ENCODE assay signal across 9 mouse cellular contexts in the genomic region with DNA sequence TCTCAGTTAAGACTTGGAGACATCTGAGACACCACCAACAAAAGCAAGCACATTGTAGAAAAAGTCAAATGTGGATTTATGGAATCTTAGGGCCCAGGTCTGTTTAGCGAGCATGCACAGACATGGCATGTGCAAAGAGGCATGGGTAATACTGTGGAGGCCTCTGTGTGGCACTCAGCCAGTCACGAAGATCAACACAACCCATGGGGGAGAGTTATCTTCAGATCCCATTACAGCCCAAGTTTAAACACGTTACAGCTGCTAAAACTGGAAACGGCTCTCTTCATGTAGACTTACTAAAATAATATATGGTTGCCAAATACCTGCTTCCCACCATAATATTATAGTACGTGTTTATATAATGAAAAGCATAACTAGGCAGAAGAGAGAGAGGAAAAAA.
DNase-seq lines count a peak whose midpoint lies in the region; ATAC-seq lines count a peak whose summit lies in the region.
"Had no signal": no experiment of that assay in that cellular context is flagged by ENCODE, and none has a peak within 500 bp of the region (broad histone marks: within the 10 kb centered on the region; RNA-seq: fewer than 3 reads in every experiment).

No protein-coding gene starts in this region.

- peak overlapping the region; percentile 91 for H3K27ac ChIP-seq in hindbrain, embryonic 13.5 days
- H3K27ac ChIP-seq in hindbrain, embryonic 11.5 days (ENCODE audit: low read depth, low read length) = no peak overlapping the region
- peak overlapping the region; percentile 84 for H3K27ac ChIP-seq in heart, embryonic 16.5 days (ENCODE audit: low read length)
- H3K27ac ChIP-seq in stomach, embryonic 16.5 days (ENCODE audit: low read length) = peak overlapping the region; percentile 87

- DNase-seq in hindbrain, embryonic 11.5 days (ENCODE audit: low spot score) = no peak
- peak; percentile 60 for DNase-seq in retina, postnatal 1 day
- no peak for DNase-seq in retina, embryonic 14.5 days (ENCODE audit: low spot score)
- no peak for DNase-seq in spleen, postnatal 14 days (ENCODE audit: low spot score in 2 of 2)
- no peak for DNase-seq in cerebellum, postnatal 25 days

- H3K9ac ChIP-seq in hindbrain, embryonic 13.5 days = no peak overlapping the region
- no peak overlapping the region for H3K9ac ChIP-seq in hindbrain, embryonic 11.5 days (ENCODE audit: low read depth, low read length)
- no peak overlapping the region for H3K9ac ChIP-seq in heart, embryonic 16.5 days (ENCODE audit: low read length)
- H3K9ac ChIP-seq in stomach, embryonic 16.5 days (ENCODE audit: low read length) = no peak overlapping the region

- H3K4me3 ChIP-seq in hindbrain, embryonic 13.5 days = no peak overlapping the region
- H3K4me3 ChIP-seq in hindbrain, embryonic 11.5 days (ENCODE audit: low read depth, low read length) = no peak overlapping the region
- H3K4me3 ChIP-seq in heart, embryonic 16.5 days (ENCODE audit: low read length) = no peak overlapping the region
- H3K4me3 ChIP-seq in stomach, embryonic 16.5 days (replicated peaks; ENCODE audit: low read length) = no peak overlapping the region

- peaks cover 12% of the 10 kb centered on the region for H3K36me3 ChIP-seq in hindbrain, embryonic 13.5 days
- H3K36me3 ChIP-seq in hindbrain, embryonic 11.5 days (ENCODE audit: control insufficient read depth, insufficient read depth, low read length) = no peaks in the 10 kb centered on the region
- H3K36me3 ChIP-seq in heart, embryonic 16.5 days (ENCODE audit: control insufficient read depth, insufficient read depth) = peaks cover 13% of the 10 kb centered on the region
- peaks cover 11% of the 10 kb centered on the region; the same call in 1 of the 2 replicates for H3K36me3 ChIP-seq in stomach, embryonic 16.5 days (ENCODE audit: control insufficient read depth, insufficient read depth, low read length)
- H3K36me3 ChIP-seq: G1E had no signal

- peaks cover 39% of the 10 kb centered on the region for H3K4me1 ChIP-seq in hindbrain, embryonic 13.5 days (replicated peaks)
- H3K4me1 ChIP-seq in hindbrain, embryonic 11.5 days (replicated peaks; ENCODE audit: control insufficient read depth, insufficient read depth, low read length) = peaks cover 3% of the 10 kb centered on the region; the same call in 1 of the 2 replicates
- H3K4me1 ChIP-seq in heart, embryonic 16.5 days (ENCODE audit: control insufficient read depth, insufficient read depth, low read length) = peaks cover 49% of the 10 kb centered on the region
- peaks cover 33% of the 10 kb centered on the region for H3K4me1 ChIP-seq in stomach, embryonic 16.5 days (ENCODE audit: control insufficient read depth, insufficient read depth, low read length)

- no peak overlapping the region for H3K4me2 ChIP-seq in hindbrain, embryonic 13.5 days
- no peak overlapping the region for H3K4me2 ChIP-seq in hindbrain, embryonic 11.5 days (replicated peaks; ENCODE audit: low read depth, low read length)
- H3K4me2 ChIP-seq in heart, embryonic 16.5 days (ENCODE audit: low read depth, low read length) = no peak overlapping the region
- 0 out of 2 replicates have a peak overlapping the region, but pooled peaks have one; percentile 11 for H3K4me2 ChIP-seq in stomach, embryonic 16.5 days (ENCODE audit: low read depth, low read length)

- 75% methylated on average over 5 of the region's 5 CpGs for whole genome bisulfite sequencing in hindbrain, embryonic 13.5 days
- WGBS in hindbrain, embryonic 11.5 days = 72% methylated on average over 5 of the region's 5 CpGs
- WGBS in heart, embryonic 16.5 days = 18% methylated on average over 5 of the region's 5 CpGs
- 28% methylated on average over 5 of the region's 5 CpGs for WGBS in stomach, embryonic 16.5 days

- H3K27me3 ChIP-seq in hindbrain, embryonic 13.5 days = no peaks in the 10 kb centered on the region
- H3K27me3 ChIP-seq in hindbrain, embryonic 11.5 days (ENCODE audit: control insufficient read depth, insufficient read depth, low read length) = no peaks in the 10 kb centered on the region
- no peaks in the 10 kb centered on the region for H3K27me3 ChIP-seq in heart, embryonic 16.5 days (ENCODE audit: control insufficient read depth, insufficient read depth, low read length)
- no peaks in the 10 kb centered on the region for H3K27me3 ChIP-seq in stomach, embryonic 16.5 days (ENCODE audit: control insufficient read depth, insufficient read depth, low read length)

- no peaks in the 10 kb centered on the region for H3K9me3 ChIP-seq in hindbrain, embryonic 13.5 days
- no peaks in the 10 kb centered on the region for H3K9me3 ChIP-seq in hindbrain, embryonic 11.5 days (ENCODE audit: control insufficient read depth, low read length)
- H3K9me3 ChIP-seq in heart, embryonic 16.5 days (replicated peaks; ENCODE audit: control insufficient read depth, low read length) = no peaks in the 10 kb centered on the region
- no peaks in the 10 kb centered on the region for H3K9me3 ChIP-seq in stomach, embryonic 16.5 days (replicated peaks; ENCODE audit: control insufficient read depth, low read length)

- ATAC-seq in hindbrain, embryonic 13.5 days (ENCODE audit: low FRiP score) = no peak
- ATAC-seq in hindbrain, embryonic 11.5 days (ENCODE audit: low FRiP score) = no peak
- peak; percentile 74 for ATAC-seq in heart, embryonic 16.5 days (replicated peaks; ENCODE audit: extremely low read depth, insufficient read depth, low FRiP score)
- peak; percentile 86 for ATAC-seq in stomach, embryonic 16.5 days (ENCODE audit: insufficient read depth, low FRiP score)

Comparison
In these comparisons a context has a peak if more than half of its experiments do, and no peak if none do; other contexts are left out.
1. ATAC-seq: peak in heart, embryonic 16.5 days (single experiment) and stomach, embryonic 16.5 days (single experiment); none in hindbrain, embryonic 13.5 days (single experiment) and hindbrain, embryonic 11.5 days (single experiment).